Mouse (Mus musculus): ENCODE measurements around the gene Kcnq4. TPM values are rescaled to one million over a fixed set of nuclear protein-coding genes. Genes with fewer than 3 reads are reported as not detected.

Gene Kcnq4
- polyA plus RNA-seq, 1 experiment from 2014 or later, result 1.7 TPM

- H3K4me3 ChIP-seq, result no peak overlapping the region
- H3K9me3 ChIP-seq, result no peaks in the 10 kb centered on the region
- 65% methylated on average over 6 of the region's 6 CpGs for WGBS
- DNase-seq (ENCODE audit: low spot score), result no peak
- peaks cover 98% of the 10 kb centered on the region for H3K27me3 ChIP-seq (ENCODE audit: insufficient read depth, poor library complexity, severe bottlenecking)
- peaks cover 26% of the 10 kb centered on the region for H3K4me1 ChIP-seq
- H3K36me3 ChIP-seq, result no peaks in the 10 kb centered on the region
- H3K27ac ChIP-seq, result no peak overlapping the region
Measured at GRCm38 (mm10) chr4:120741303-120741702, 7.1 kb downstream of the Kcnq4 start.

GRCm38 (mm10) chr4:120734012-120734622, 14.3 kb downstream of the Kcnq4 start:
- DNase-seq (ENCODE audit: low spot score), result no peak
- WGBS, result 81% methylated on average over 5 of the region's 5 CpGs
- Histone ChIP-seq H3K27me3 (ENCODE audit: insufficient read depth, poor library complexity, severe bottlenecking) (peaks cover 83% of the 10 kb centered on the region), H3K4me1 (peaks cover 34% of the 10 kb centered on the region), H3K4me3 (no peak overlapping the region), H3K9me3 (no peaks in the 10 kb centered on the region), H3K36me3 (no peaks in the 10 kb centered on the region), H3K27ac (no peak overlapping the region)

- Histone ChIP-seq H3K9me3 (no peaks in the 10 kb centered on the region), H3K27me3 (ENCODE audit: insufficient read depth, poor library complexity, severe bottlenecking) (peaks cover 69% of the 10 kb centered on the region), H3K4me3 (no peak overlapping the region), H3K36me3 (no peaks in the 10 kb centered on the region), H3K27ac (no peak overlapping the region), H3K4me1 (peaks cover 43% of the 10 kb centered on the region)
- WGBS, result 81% methylated on average over 6 of the region's 6 CpGs
- no peak for DNase-seq (ENCODE audit: low spot score)
Measured at GRCm38 (mm10) chr4:120732737-120733136, 15.7 kb downstream of the Kcnq4 start.

GRCm38 (mm10) chr4:120731030-120731644, 17.3 kb downstream of the Kcnq4 start:
- peaks cover 62% of the 10 kb centered on the region for H3K27me3 ChIP-seq (ENCODE audit: insufficient read depth, poor library complexity, severe bottlenecking)
- peak overlapping the region; percentile 70; the same call in 1 of the 2 replicates for H3K27ac ChIP-seq

GRCm38 (mm10) chr4:120730574-120730973, 17.8 kb downstream of the Kcnq4 start:
- peak overlapping the region; percentile 67 for H3K4me3 ChIP-seq
- no peak overlapping the region for H3K27ac ChIP-seq
- 20% methylated on average over 6 of the region's 6 CpGs for WGBS
- H3K9me3 ChIP-seq, result no peaks in the 10 kb centered on the region
- H3K4me1 ChIP-seq, result peaks cover 54% of the 10 kb centered on the region
- DNase-seq (ENCODE audit: low spot score), result no peak
- H3K36me3 ChIP-seq, result no peaks in the 10 kb centered on the region
- H3K27me3 ChIP-seq (ENCODE audit: insufficient read depth, poor library complexity, severe bottlenecking), result peaks cover 56% of the 10 kb centered on the region

More at GRCm38 (mm10) chr4:120731030-120731644, 17.3 kb downstream of the Kcnq4 start:
- under 1% methylated on average over 40 of the region's 40 CpGs for WGBS
- Histone ChIP-seq H3K4me3 (peak overlapping the region; percentile 67), H3K9me3 (no peaks in the 10 kb centered on the region), H3K4me1 (peaks cover 48% of the 10 kb centered on the region), H3K36me3 (no peaks in the 10 kb centered on the region)
- peak; percentile 92 for DNase-seq (ENCODE audit: low spot score)

GRCm38 (mm10) chr4:120730146-120730545, 18.3 kb downstream of the Kcnq4 start:
- H3K4me3 ChIP-seq, result no peak overlapping the region
- H3K27ac ChIP-seq, result no peak overlapping the region
- no peaks in the 10 kb centered on the region for H3K36me3 ChIP-seq
- no peak for DNase-seq (ENCODE audit: low spot score)
- H3K4me1 ChIP-seq, result peaks cover 55% of the 10 kb centered on the region
- WGBS, result 60% methylated on average over 6 of the region's 6 CpGs
- peaks cover 52% of the 10 kb centered on the region for H3K27me3 ChIP-seq (ENCODE audit: insufficient read depth, poor library complexity, severe bottlenecking)
- H3K9me3 ChIP-seq, result no peaks in the 10 kb centered on the region

GRCm38 (mm10) chr4:120729441-120729840, 19.0 kb downstream of the Kcnq4 start:
- WGBS, result 42% methylated on average over 6 of the region's 6 CpGs
- no peak overlapping the region for H3K27ac ChIP-seq
- H3K4me3 ChIP-seq, result no peak overlapping the region
- no peak for DNase-seq (ENCODE audit: low spot score)
- H3K4me1 ChIP-seq, result peaks cover 55% of the 10 kb centered on the region
- H3K9me3 ChIP-seq, result no peaks in the 10 kb centered on the region
- H3K36me3 ChIP-seq, result no peaks in the 10 kb centered on the region
- peaks cover 45% of the 10 kb centered on the region for H3K27me3 ChIP-seq (ENCODE audit: insufficient read depth, poor library complexity, severe bottlenecking)

- 49% methylated on average over 11 of the region's 11 CpGs for WGBS
- Histone ChIP-seq H3K27me3 (ENCODE audit: insufficient read depth, poor library complexity, severe bottlenecking) (peaks cover 36% of the 10 kb centered on the region), H3K4me1 (peaks cover 46% of the 10 kb centered on the region), H3K36me3 (no peaks in the 10 kb centered on the region), H3K27ac (no peak overlapping the region), H3K9me3 (no peaks in the 10 kb centered on the region), H3K4me3 (no peak overlapping the region)
- no peak for DNase-seq (ENCODE audit: low spot score)
Measured at GRCm38 (mm10) chr4:120727842-120728241, 20.6 kb downstream of the Kcnq4 start.

- H3K4me3 ChIP-seq, result no peak overlapping the region
- 70% methylated on average over 4 of the region's 4 CpGs for WGBS
- H3K27me3 ChIP-seq (ENCODE audit: insufficient read depth, poor library complexity, severe bottlenecking), result peaks cover 20% of the 10 kb centered on the region; the same call in 1 of the 2 replicates
- H3K36me3 ChIP-seq, result no peaks in the 10 kb centered on the region
- H3K4me1 ChIP-seq, result peaks cover 40% of the 10 kb centered on the region
- no peak for DNase-seq (ENCODE audit: low spot score)
- H3K27ac ChIP-seq, result no peak overlapping the region; the same call in 1 of the 2 replicates
- no peaks in the 10 kb centered on the region for H3K9me3 ChIP-seq
Measured at GRCm38 (mm10) chr4:120726174-120726573, 22.2 kb downstream of the Kcnq4 start.

GRCm38 (mm10) chr4:120725516-120726090, 22.8 kb downstream of the Kcnq4 start:
- Histone ChIP-seq H3K27me3 (ENCODE audit: insufficient read depth, poor library complexity, severe bottlenecking) (peaks cover 20% of the 10 kb centered on the region; the same call in 1 of the 2 replicates), H3K36me3 (no peaks in the 10 kb centered on the region), H3K9me3 (no peaks in the 10 kb centered on the region), H3K4me1 (peaks cover 36% of the 10 kb centered on the region), H3K4me3 (no peak overlapping the region), H3K27ac (peak overlapping the region; percentile 9; the same call in 1 of the 2 replicates)
- no peak for DNase-seq (ENCODE audit: low spot score)
- 45% methylated on average over 5 of the region's 5 CpGs for WGBS

GRCm38 (mm10) chr4:120721574-120721973, 26.8 kb downstream of the Kcnq4 start:
- no peaks in the 10 kb centered on the region for H3K36me3 ChIP-seq
- DNase-seq (ENCODE audit: low spot score), result no peak
- H3K9me3 ChIP-seq, result no peaks in the 10 kb centered on the region
- H3K27me3 ChIP-seq (ENCODE audit: insufficient read depth, poor library complexity, severe bottlenecking), result peaks cover 35% of the 10 kb centered on the region
- WGBS, result 65% methylated on average over 2 of the region's 2 CpGs
- H3K4me3 ChIP-seq, result no peak overlapping the region
- H3K4me1 ChIP-seq, result peaks cover 17% of the 10 kb centered on the region
- H3K27ac ChIP-seq, result no peak overlapping the region

- Histone ChIP-seq H3K27ac (no peak overlapping the region), H3K9me3 (no peaks in the 10 kb centered on the region), H3K4me1 (peaks cover 22% of the 10 kb centered on the region), H3K36me3 (no peaks in the 10 kb centered on the region), H3K27me3 (ENCODE audit: insufficient read depth, poor library complexity, severe bottlenecking) (peaks cover 55% of the 10 kb centered on the region), H3K4me3 (no peak overlapping the region)
- DNase-seq (ENCODE audit: low spot score), result no peak
- 36% methylated on average over 5 of the region's 5 CpGs for WGBS
Measured at GRCm38 (mm10) chr4:120719152-120719551, 29.3 kb downstream of the Kcnq4 start.

GRCm38 (mm10) chr4:120717591-120717990, 30.8 kb downstream of the Kcnq4 start:
- Histone ChIP-seq H3K36me3 (no peaks in the 10 kb centered on the region), H3K27me3 (ENCODE audit: insufficient read depth, poor library complexity, severe bottlenecking) (peaks cover 67% of the 10 kb centered on the region)

More at GRCm38 (mm10) chr4:120717591-120717990, 30.8 kb downstream of the Kcnq4 start:
- DNase-seq (ENCODE audit: low spot score), result no peak
- peaks cover 27% of the 10 kb centered on the region for H3K4me1 ChIP-seq
- H3K27ac ChIP-seq, result no peak overlapping the region
- no peaks in the 10 kb centered on the region for H3K9me3 ChIP-seq
- WGBS, result 72% methylated on average over 8 of the region's 8 CpGs
- no peak overlapping the region for H3K4me3 ChIP-seq

Data from heart, embryonic 10.5 days (tissue).